Mouse (Mus musculus) neural tube, embryonic 14.5 days (tissue): ENCODE data around the gene Prdm16. TPM values are rescaled to one million over a fixed set of nuclear protein-coding genes. Genes with fewer than 3 reads are reported as not detected.
A peak's percentile ranks its signal among the peaks of the same experiment; 100 is the strongest.

Experiments
- ATAC-seq: fragments of 200-750 bp; cut with Nextera tagmentation; 2 replicates; pipeline ENCODE4 v1.8.0; 2017; ENCODE audit warnings: low read depth, mild to moderate bottlenecking, moderate TSS enrichment, moderate library complexity
- H3K27ac ChIP-seq: fragments of 300-500 bp; sonication (generic); 2 replicates; pipeline ENCODE4 v1.5.1; 2014; ENCODE audit warnings: low read depth, mild to moderate bottlenecking, control low read depth, low read length, moderate library complexity, mixed read lengths
- H3K27me3 ChIP-seq: fragments of 300-500 bp; sonication (generic); 2 replicates; pipeline ENCODE4 v1.6.1; 2014; ENCODE audit warnings: low read length; ENCODE audit not compliant: control insufficient read depth, insufficient read depth
- H3K36me3 ChIP-seq: fragments of 300-500 bp; sonication (generic); 2 replicates; pipeline ENCODE4 v1.6.1; 2014; ENCODE audit warnings: low read length, mixed read lengths; ENCODE audit not compliant: control insufficient read depth, insufficient read depth
- H3K4me1 ChIP-seq: fragments of 300-500 bp; sonication (generic); 2 replicates; pipeline ENCODE4 v1.6.1; 2014; ENCODE audit warnings: low read length; ENCODE audit not compliant: control insufficient read depth, insufficient read depth
- H3K4me2 ChIP-seq: fragments of 300-500 bp; sonication (generic); 2 replicates; pipeline ENCODE4 v1.6.1; 2014; ENCODE audit warnings: mild to moderate bottlenecking, low read depth, low read length, control low read depth
- H3K4me3 ChIP-seq: fragments of 300-500 bp; sonication (generic); 2 replicates; pipeline ENCODE4 v1.5.1; 2014; ENCODE audit warnings: low read depth, low read length, control low read depth, mixed read lengths
- H3K9ac ChIP-seq: fragments of 300-500 bp; sonication (generic); replicated peaks from 2 replicates; pipeline ENCODE4 v1.6.1; 2014; ENCODE audit warnings: low read depth, mild to moderate bottlenecking, control low read depth, low read length, mixed read lengths
- H3K9me3 ChIP-seq: fragments of 300-500 bp; sonication (generic); 2 replicates; pipeline ENCODE4 v1.6.1; 2016; ENCODE audit warnings: low read length; ENCODE audit not compliant: control insufficient read depth
- WGBS: fragments of 180-500 bp; shearing (Covaris S2); extraction: QIAGEN DNeasy Blood & Tissue Kit; methylation state at CpG from one replicate; pipeline ENCODE4 v1.1.7; 2014; 5-methylcytosine and 5-hydroxymethylcytosine counted together
- polyA plus RNA-seq: library from polyadenylated mRNA; unstranded; fragments of >200 nt; fragmentation: Nextera tagmentation; extraction: Ambion mirVana; gene quantifications from 2 replicates; pipeline ENCODE4 v1.2.1, GENCODE M21; 2014

The Prdm16 gene
- polyA plus RNA-seq, 1 experiment from 2014 or later: 4.6 TPM

DNA sequence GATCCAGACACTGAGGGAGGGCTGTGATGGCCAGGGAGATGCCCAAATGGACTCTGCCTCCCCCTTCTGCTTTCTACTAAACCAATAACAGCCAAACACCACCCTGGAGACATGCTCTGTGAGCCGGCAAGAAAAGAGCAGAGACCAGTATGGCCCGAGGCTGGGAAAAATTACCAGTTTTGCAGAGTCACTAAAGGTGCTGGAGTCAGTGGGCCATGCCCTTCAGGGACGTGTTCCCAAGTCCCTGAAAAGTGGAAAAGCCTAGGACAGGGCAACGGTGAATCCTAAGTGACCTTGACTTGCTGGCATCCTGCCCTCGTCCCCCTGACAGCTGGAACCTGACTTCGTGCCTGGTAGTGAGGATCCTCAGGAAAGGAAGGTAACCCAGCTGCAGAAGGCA, 5.8 kb upstream of the Prdm16 start:
- Histone ChIP-seq H3K4me2 (no peak overlapping the region), H3K27me3 (peaks cover 39% of the 10 kb centered on the region), H3K4me3 (no peak overlapping the region), H3K9me3 (no peaks in the 10 kb centered on the region), H3K9ac (no peak overlapping the region), H3K27ac (no peak overlapping the region), H3K4me1 (peaks cover 3% of the 10 kb centered on the region; the same call in 1 of the 2 replicates), H3K36me3 (no peaks in the 10 kb centered on the region)
- WGBS: 5% methylated on average over 6 of the region's 6 CpGs
- ATAC-seq: no peak

DNA sequence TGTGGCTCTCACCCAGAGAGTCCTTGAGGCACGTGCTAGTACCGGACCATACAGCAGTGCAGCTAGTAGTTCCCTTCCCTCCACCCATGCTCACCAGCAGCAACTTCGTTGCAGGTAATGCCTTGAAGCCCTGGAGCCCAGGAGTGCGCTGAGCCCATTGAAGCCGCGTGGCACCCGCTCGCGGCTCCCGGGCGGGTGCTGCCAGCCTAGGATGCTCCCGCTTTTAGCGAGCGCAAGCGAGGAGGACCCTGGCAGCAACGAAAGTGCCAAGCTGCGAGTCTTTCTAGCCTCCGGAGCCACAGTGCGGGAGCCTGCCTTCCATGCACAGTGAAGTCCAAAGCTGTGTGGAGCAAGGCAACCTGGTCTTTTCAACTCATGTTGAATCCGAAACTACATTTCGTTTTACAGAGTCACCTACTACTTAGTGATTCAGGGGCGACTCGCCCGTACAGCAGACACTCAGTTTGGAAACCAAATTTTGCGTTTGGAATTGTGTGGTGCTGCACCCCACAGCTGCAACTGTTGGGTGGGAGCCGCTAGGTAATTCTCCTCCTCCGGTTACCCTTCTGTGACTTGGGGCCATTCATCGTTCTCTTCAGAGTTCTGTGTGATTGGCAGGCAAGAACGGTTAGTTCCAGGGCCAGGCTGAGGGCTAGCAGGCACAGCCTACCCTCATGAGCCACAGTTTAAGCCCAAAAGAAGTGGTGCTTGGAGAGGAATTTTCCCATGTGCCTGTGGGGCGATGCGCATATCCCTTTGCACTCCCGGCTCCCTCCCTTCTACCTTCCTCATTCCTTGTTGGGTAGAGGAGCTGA, 4.8 kb upstream of the Prdm16 start:
- Histone ChIP-seq H3K4me2 (no peak overlapping the region), H3K9me3 (no peaks in the 10 kb centered on the region), H3K4me1 (peaks cover 9% of the 10 kb centered on the region; the same call in 1 of the 2 replicates), H3K36me3 (no peaks in the 10 kb centered on the region), H3K27ac (no peak overlapping the region), H3K27me3 (peaks cover 39% of the 10 kb centered on the region), H3K4me3 (no peak overlapping the region), H3K9ac (no peak overlapping the region)
- whole genome bisulfite sequencing: 4% methylated on average over 32 of the region's 32 CpGs
- ATAC-seq: no peak

DNA sequence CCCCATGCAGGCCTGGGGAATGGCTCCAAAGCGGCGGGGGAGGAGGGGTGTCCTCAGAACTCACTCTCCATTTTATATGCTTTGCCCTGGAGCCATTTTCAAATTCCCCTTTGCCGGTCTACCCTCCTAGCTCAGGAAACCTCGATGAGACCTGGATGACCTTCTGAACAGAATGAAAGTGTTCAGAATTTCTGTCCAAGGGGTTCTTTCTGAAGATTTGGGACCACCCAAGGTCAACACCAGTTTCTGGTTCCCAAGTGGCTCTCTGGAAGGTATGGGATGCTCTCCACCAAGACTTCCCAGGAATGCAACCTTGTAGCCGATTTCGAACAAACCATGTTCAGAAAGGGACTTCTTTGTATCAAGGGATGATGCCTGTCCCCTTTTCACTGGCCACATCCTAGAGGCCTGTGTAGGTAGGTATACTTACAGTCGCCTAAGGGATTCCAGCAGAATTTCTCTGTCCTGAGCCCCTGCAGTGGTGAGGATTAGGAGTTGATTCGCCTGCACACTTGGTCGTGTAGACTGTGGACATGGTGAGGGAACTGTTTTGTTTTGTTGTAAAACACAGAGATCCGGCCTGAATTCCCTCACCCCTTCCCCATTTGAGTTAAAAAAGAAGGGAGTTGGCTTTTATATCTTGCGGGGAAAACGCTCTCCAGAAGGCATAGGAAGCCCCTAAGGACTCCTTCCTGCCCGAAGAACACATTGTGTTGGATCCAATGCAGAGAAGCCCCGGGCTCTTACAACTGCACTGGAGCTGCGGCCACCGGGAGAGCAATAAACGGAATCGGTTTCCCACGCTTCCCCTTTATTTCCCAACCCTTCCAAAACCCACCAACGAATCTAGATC, 4.0 kb upstream of the Prdm16 start:
- Histone ChIP-seq H3K27ac (no peak overlapping the region), H3K4me2 (no peak overlapping the region), H3K4me1 (peaks cover 10% of the 10 kb centered on the region; the same call in 1 of the 2 replicates), H3K27me3 (peaks cover 47% of the 10 kb centered on the region), H3K36me3 (no peaks in the 10 kb centered on the region), H3K9ac (no peak overlapping the region), H3K4me3 (no peak overlapping the region), H3K9me3 (no peaks in the 10 kb centered on the region)
- WGBS: 3% methylated on average over 20 of the region's 20 CpGs
- ATAC-seq: no peak

DNA sequence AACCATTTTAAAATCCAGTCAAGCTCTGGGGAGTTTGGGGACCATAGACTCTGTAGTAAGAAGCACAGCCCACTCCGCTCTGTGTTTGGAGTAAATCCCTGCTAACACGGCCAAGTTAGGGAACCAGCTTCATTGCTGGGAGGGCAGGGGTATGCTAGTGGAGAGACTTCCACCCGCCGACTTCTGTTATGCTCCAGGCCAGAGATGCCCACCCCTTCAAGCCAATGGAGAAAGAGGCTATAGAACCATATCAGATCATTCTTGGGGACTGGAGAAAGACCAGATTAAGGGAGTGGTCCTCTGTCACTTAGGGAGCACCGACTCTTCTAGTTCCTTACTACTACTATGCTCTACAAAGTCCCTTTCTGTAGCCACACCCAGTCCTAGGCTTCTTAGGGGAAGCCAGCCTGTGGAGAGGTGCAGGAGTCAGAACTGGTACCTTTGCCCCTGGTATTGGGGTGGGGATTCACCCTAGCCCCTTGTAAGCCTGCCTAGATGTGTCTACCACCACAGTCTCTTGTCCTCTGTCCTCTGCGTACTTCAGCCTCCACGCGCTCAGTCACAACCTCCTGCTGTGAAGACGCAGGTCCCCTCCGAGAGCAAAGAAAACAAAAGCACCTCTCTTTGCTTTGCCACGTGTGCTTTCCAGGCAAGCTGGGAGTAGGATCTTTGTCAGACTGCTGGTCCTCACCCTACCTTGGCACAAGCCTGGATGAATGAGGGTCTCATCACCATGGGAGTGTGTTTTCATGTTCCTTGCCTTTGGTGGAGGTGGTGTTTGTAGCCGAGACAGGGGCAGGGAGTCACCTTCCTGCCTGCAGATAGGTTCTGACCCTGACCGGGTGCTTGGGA, 3.1 kb upstream of the Prdm16 start:
- no peak overlapping the region for H3K27ac ChIP-seq

DNA sequence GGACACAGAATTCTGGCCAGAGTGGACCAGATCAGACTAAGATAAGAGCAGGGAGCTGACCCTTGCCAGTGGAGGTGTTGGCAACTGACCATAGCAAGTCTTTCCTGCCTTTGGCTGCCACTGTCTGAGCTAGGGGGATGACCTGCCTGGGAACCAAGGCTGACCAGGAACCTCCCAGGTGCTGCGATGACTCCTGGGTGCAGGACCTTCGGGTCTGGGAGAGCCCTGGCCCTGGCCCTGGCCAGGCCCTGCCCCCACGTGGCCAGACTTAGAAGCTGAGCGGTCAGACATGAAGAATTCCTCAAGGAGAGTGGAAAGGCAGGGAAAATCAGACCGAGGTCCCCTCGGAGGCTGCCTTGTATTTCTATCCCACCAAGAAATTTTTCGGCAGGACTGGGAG, 2.5 kb upstream of the Prdm16 start:
- WGBS: 2% methylated on average over 7 of the region's 7 CpGs
- Histone ChIP-seq H3K9me3 (no peaks in the 10 kb centered on the region), H3K27me3 (peaks cover 46% of the 10 kb centered on the region), H3K27ac (no peak overlapping the region), H3K4me3 (no peak overlapping the region), H3K4me1 (peaks cover 10% of the 10 kb centered on the region; the same call in 1 of the 2 replicates), H3K36me3 (no peaks in the 10 kb centered on the region), H3K9ac (no peak overlapping the region), H3K4me2 (no peak overlapping the region)
- ATAC-seq: no peak

More for the DNA sequence above, 3.1 kb upstream of the Prdm16 start:
- Histone ChIP-seq H3K4me3 (no peak overlapping the region), H3K36me3 (no peaks in the 10 kb centered on the region), H3K9ac (no peak overlapping the region), H3K4me1 (peaks cover 10% of the 10 kb centered on the region; the same call in 1 of the 2 replicates), H3K27me3 (peaks cover 47% of the 10 kb centered on the region), H3K9me3 (no peaks in the 10 kb centered on the region), H3K4me2 (no peak overlapping the region)
- no peak for ATAC-seq
- 7% methylated on average over 13 of the region's 13 CpGs for WGBS

DNA sequence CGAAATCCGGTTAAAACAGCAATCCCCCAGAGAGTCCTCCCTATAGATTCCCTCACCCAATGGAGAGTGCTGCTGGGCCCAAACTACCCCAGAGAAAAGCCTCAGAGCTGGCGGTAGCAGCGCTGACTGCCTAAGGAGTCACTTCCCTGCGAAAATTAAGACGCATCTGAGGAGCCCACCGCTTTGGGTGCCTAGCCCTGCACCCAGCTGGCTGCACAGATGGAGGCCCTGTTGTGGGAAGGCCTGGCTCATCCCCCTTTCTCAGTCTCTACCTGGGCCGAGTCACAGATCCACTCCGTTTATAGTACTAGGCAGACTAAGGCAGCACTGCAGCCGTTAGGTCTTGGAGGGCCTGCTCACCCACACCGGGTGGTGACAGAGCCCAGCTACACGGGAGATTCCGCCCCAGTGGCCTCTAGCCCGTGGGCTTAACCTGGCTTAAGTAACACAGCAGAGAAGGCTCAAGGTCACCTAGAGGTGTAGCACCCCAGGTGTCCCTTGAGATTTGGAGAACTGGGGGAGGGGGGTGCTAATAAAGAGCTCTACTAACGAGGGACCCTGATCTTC, 1.7 kb upstream of the Prdm16 start:
- Histone ChIP-seq H3K27ac (no peak overlapping the region), H3K9me3 (no peaks in the 10 kb centered on the region), H3K36me3 (no peaks in the 10 kb centered on the region), H3K27me3 (peaks cover 44% of the 10 kb centered on the region), H3K9ac (no peak overlapping the region), H3K4me3 (peak overlapping the region; percentile 36; the same call in 1 of the 2 replicates), H3K4me1 (peaks cover 10% of the 10 kb centered on the region; the same call in 1 of the 2 replicates), H3K4me2 (peak overlapping the region; percentile 50; the same call in 1 of the 2 replicates)
- no peak for ATAC-seq
- 7% methylated on average over 15 of the region's 15 CpGs for WGBS

DNA sequence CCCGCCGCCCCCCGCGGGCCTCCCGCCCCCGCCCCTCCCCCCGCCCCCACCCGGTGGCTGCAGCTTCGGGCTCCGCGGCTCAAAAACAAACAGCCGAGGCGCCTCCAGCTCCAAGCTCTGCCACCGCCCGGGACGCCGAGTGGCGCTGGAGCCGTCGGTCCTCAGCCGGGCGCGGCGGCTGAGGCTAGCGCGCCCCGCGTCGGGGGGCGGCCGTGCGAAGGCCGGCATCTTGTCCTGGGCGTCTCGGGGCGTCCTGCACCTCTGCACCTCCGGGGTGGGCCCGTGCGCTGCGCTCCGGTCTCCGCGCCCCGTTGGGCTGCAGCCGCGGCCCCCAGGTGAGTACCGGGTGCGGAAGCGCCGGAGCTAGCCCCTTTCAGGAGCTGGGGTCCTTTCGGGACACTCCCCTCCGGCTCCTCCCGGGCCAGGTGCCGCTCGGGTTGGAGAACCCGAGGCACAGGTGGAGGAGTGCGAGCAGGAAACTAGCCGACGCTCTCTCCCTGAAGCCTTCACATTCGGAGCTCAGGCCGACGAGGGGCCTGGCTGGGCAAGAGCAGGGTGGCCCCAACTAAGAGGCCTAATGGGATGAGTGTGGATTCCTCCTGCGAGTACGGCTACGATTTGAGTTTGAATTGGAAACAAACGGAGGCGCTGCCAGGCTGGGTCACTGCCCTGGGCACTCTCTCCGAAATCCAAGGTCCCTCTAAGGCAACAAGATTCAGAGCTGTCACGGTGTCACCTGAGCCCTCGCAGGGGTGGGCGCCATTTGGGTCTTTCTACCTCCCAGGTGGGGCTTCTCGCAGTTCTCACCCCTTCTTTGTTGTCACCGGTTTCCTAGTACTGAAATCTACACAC, 1.0 kb upstream of the Prdm16 start:
- H3K4me2 ChIP-seq: peak overlapping the region; percentile 50
- peak overlapping the region; percentile 36 for H3K4me3 ChIP-seq
- H3K27me3 ChIP-seq: peaks cover 44% of the 10 kb centered on the region

More for the DNA sequence above, 1.0 kb upstream of the Prdm16 start:
- no peak for ATAC-seq
- Histone ChIP-seq H3K9ac (peak overlapping the region; percentile 50), H3K27ac (peak overlapping the region; percentile 34; the same call in 1 of the 2 replicates), H3K36me3 (no peaks in the 10 kb centered on the region), H3K4me1 (peaks cover 10% of the 10 kb centered on the region; the same call in 1 of the 2 replicates), H3K9me3 (no peaks in the 10 kb centered on the region)
- WGBS: 1% methylated on average over 52 of the region's 73 CpGs
